8 mouse cellular contexts compared by ENCODE assay signal in the genomic region with DNA sequence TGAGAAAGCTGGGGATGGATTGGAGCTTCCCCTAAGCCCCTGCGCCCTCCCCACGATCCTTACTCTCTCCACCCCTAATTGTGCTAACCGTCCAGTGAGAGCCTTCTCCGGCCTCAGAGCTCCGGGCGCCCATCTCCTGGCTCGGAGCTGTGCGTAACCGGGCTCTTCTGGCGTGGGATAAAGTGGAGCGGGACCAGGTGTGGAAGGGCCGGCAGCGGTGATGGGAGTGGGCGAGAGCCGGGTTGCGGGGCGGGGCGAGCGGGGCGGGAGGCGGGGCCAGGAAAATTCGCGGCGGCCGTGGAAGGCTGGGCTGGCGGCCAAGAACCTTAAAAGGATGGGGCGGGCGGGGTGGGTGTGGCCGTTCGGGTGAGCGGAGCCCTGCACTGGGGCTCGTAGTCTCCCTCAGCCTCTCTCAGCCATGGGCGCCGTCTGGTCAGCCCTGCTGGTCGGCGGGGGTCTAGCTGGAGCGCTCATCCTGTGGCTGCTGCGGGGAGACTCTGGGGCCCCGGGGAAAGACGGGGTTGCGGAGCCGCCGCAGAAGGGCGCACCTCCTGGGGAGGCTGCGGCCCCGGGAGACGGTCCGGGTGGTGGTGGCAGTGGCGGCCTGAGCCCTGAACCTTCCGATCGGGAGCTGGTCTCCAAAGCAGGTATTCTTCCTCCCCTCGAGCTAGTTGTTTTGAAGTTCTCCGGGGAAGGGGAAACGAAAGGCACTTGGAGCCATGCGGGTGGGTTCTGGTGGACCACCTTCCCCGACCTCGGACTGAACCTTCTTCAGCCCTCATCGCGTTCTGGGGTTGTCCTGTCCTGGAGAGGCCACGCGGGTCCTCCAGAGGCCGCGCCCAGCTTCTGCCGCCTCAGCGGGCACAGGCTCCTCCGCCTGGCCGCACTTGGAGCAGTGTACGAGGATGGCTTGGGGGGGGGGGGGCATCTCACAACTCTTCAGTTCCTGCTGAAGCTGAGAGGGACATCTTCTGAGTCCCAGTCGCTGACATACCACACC. TPM values are rescaled to one million over a fixed set of nuclear protein-coding genes. Genes with fewer than 3 reads are reported as not detected.
A peak's percentile ranks its signal among the peaks of the same experiment; 100 is the strongest.
DNase-seq lines count a peak whose midpoint lies in the region; ATAC-seq and TF ChIP-seq lines count a peak whose summit lies in the region.

Gene Stbd1 (plus strand): TSS at position 351 of the 1,000 bp plus-strand sequence.

- peaks cover 61% of the 10 kb centered on the region for H3K27me3 ChIP-seq in E14TG2a.4 (ENCODE audit: insufficient read depth, low read length)
- H3K27me3 ChIP-seq in forebrain, embryonic 14.5 days (replicated peaks; ENCODE audit: control insufficient read depth, insufficient read depth, low read length) = peaks cover 4% of the 10 kb centered on the region

- H3K9me3 ChIP-seq in E14TG2a.4 (ENCODE audit: low read length) = no peaks in the 10 kb centered on the region
- H3K9me3 ChIP-seq in forebrain, embryonic 14.5 days (replicated peaks; ENCODE audit: control insufficient read depth, low read length) = no peaks in the 10 kb centered on the region

- no peaks in the 10 kb centered on the region for H3K36me3 ChIP-seq in E14TG2a.4 (ENCODE audit: insufficient read depth, low read length)
- H3K36me3 ChIP-seq in forebrain, embryonic 14.5 days (ENCODE audit: control insufficient read depth, insufficient read depth, low read length) = no peaks in the 10 kb centered on the region

- 0 out of 2 replicates have a peak, but pooled peaks cover 5% of the 10 kb centered on the region for H3K4me1 ChIP-seq in E14TG2a.4 (replicated peaks; ENCODE audit: low read depth, low read length)
- H3K4me1 ChIP-seq in forebrain, embryonic 14.5 days (ENCODE audit: control insufficient read depth, insufficient read depth, low read length) = no peaks in the 10 kb centered on the region

- H3K27ac ChIP-seq in forebrain, embryonic 14.5 days (ENCODE audit: low read depth, low read length) = no peak within 1 kb of the TSS

- under 1% methylated on average over 68 of the region's 69 CpGs for WGBS in forebrain, embryonic 14.5 days

- ATAC-seq in forebrain, embryonic 14.5 days = peak; percentile 93
- peak; percentile 52 to 68 for ATAC-seq in hematopoietic stem cell, adult 5-6 weeks (replicated peaks in 1 of 2; ENCODE audit: insufficient read depth in 1 of 2, low FRiP score in 2 of 2, low TSS enrichment in 1 of 2, low read depth in 1 of 2, poor library complexity in 2 of 2, severe bottlenecking in 2 of 2)

- intact Hi-C loops in left cerebral cortex, postnatal 4 days (cut with DNase I) = no loop called here

- TF ChIP-seq CTCF in E14TG2a.4 (conservative IDR thresholded peaks at IDR 0.05; ENCODE audit: low read length) = no peak

- peak within 1 kb of the TSS; percentile 87 for H3K4me3 ChIP-seq in E14TG2a.4 (replicated peaks; ENCODE audit: low read length)
- peak within 1 kb of the TSS; percentile 68 for H3K4me3 ChIP-seq in forebrain, embryonic 14.5 days (ENCODE audit: low read depth, low read length)

- H3K9ac ChIP-seq in forebrain, embryonic 14.5 days (ENCODE audit: low read length) = peak within 1 kb of the TSS; percentile 68

- peak within 1 kb of the TSS; percentile 94 for H3K4me2 ChIP-seq in forebrain, embryonic 14.5 days (ENCODE audit: low read length)

- DNase-seq in adrenal gland, adult 8-10 months = peak; percentile 24
- DNase-seq in forebrain, embryonic 14.5 days (ENCODE audit: low spot score) = peak; percentile 71
- DNase-seq in left cerebral cortex, postnatal 4 days = peak; percentile 53
- peak; percentile 78 for DNase-seq in mesoderm, embryonic 11.5 days (ENCODE audit: low read depth, low spot score)
- DNase-seq in skeletal muscle tissue, adult 2 months (ENCODE audit: low read depth, low spot score) = peak; percentile 64
- DNase-seq in adipocyte (ENCODE audit: low spot score) = no peak

RNA-seq across cellular contexts. Expression of gene Stbd1, which starts in this region (rescaled TPM):
- total RNA-seq in adrenal gland, adult 8-10 months (2022) = 1 to 10 TPM; 4.8 to 6.1 (median 5.5) TPM
- polyA plus RNA-seq in forebrain, embryonic 14.5 days (2014; fragmentation: Nextera tagmentation; extraction: Ambion mirVana) = 3.5 and 4.0 TPM in 2 replicates
- 1.6 and 2.8 TPM in 2 replicates for total RNA-seq in hematopoietic stem cell, adult 5-6 weeks (2017)
- 1 to 10 TPM; 1.6 to 2.3 TPM for total RNA-seq in left cerebral cortex, postnatal 4 days (2021)
